Mouse (Mus musculus) bone marrow, adult 2 months (tissue): ENCODE measurements around the gene Col28a1.

ENCODE experiments used
- CTCF ChIP-seq: fragments of 200-500 bp; IDR thresholded peaks from 2 replicates; pipeline ENCODE4 v1.5.1; 2011; ENCODE audit warnings: low read length, control low read depth; ENCODE audit not compliant: control insufficient read depth, insufficient read depth
- POLR2A ChIP-seq: fragments of 200-500 bp; IDR thresholded peaks from 2 replicates; pipeline ENCODE4 v1.6.1; 2011; ENCODE audit warnings: low read depth, mild to moderate bottlenecking, control low read depth, low read length, borderline replicate concordance; ENCODE audit not compliant: control insufficient read depth

- TF ChIP-seq CTCF (no peak), POLR2A (no peak)
These were observed 117.5 kb downstream of the Col28a1 start for GRCm38 (mm10) chr6:8074914-8075313.
